Mouse (Mus musculus) stomach, embryonic 15.5 days (tissue): Measurements from ENCODE around the gene Bach2. TPM values are rescaled to one million over a fixed set of nuclear protein-coding genes. Genes with fewer than 3 reads are reported as not detected.

Source experiments
- ATAC-seq: fragments of 200-750 bp; cut with Nextera tagmentation; 2 replicates; pipeline ENCODE4 v1.8.0; 2017; ENCODE audit warnings: low read depth, moderate number of reproducible peaks, moderate TSS enrichment; ENCODE audit not compliant: insufficient read depth, low FRiP score
- H3K27ac ChIP-seq: fragments of 300-500 bp; sonication (generic); 2 replicates; pipeline ENCODE4 v1.5.1; 2015; ENCODE audit warnings: mild to moderate bottlenecking, inconsistent platforms
- H3K27me3 ChIP-seq: fragments of 300-500 bp; sonication (generic); replicated peaks from 2 replicates; pipeline ENCODE4 v1.6.1; 2015; ENCODE audit warnings: inconsistent platforms
- H3K36me3 ChIP-seq: fragments of 300-500 bp; sonication (generic); 2 replicates; pipeline ENCODE4 v1.6.1; 2015; ENCODE audit warnings: inconsistent platforms
- H3K4me1 ChIP-seq: fragments of 300-500 bp; sonication (generic); 2 replicates; pipeline ENCODE4 v1.6.1; 2015; ENCODE audit warnings: inconsistent platforms
- H3K4me2 ChIP-seq: fragments of 300-500 bp; sonication (generic); 2 replicates; pipeline ENCODE4 v1.6.1; 2015; ENCODE audit warnings: mild to moderate bottlenecking, inconsistent platforms
- H3K4me3 ChIP-seq: fragments of 300-500 bp; sonication (generic); replicated peaks from 2 replicates; pipeline ENCODE4 v1.5.1; 2015; ENCODE audit warnings: inconsistent platforms
- H3K9ac ChIP-seq: fragments of 300-500 bp; sonication (generic); 2 replicates; pipeline ENCODE4 v1.6.1; 2015; ENCODE audit warnings: inconsistent platforms
- H3K9me3 ChIP-seq: fragments of 300-500 bp; sonication (generic); 2 replicates; pipeline ENCODE4 v1.6.1; 2016; ENCODE audit warnings: inconsistent platforms
- WGBS: fragments of 180-500 bp; shearing (Covaris S2); methylation state at CpG from one replicate; pipeline ENCODE4 v1.1.7; 2015; 5-methylcytosine and 5-hydroxymethylcytosine counted together
- polyA plus RNA-seq: library from polyadenylated mRNA; unstranded; fragments of >200 nt; fragmentation: Nextera tagmentation; extraction: Ambion mirVana; gene quantifications from 2 replicates; pipeline ENCODE4 v1.2.1, GENCODE M21; 2015

The Bach2 gene
- polyA plus RNA-seq, 1 experiment from 2014 or later: 5.2 TPM

DNA sequence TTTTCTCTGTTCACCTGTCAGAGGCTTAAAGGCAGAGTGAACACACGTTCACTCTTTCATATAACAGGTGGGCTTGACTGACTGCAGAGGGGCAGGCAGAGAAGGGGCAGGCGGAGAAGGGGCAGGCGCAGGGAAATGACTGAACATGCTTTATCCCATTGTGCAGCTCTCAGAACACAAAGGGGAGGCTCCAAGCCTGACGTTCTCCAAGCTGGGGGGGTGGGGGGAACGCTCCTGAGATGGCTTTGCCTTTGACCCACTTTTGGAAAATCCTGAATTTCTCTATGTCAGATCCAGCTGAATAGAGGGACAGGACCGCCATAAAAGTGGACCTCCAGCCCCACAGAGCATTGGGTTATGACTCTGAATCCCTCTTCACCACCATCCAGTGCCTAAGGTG is 194.3 kb downstream of the Bach2 start:
- Histone ChIP-seq H3K4me3 (no peak overlapping the region), H3K4me1 (no peaks in the 10 kb centered on the region), H3K9me3 (no peaks in the 10 kb centered on the region), H3K27me3 (no peaks in the 10 kb centered on the region), H3K27ac (no peak overlapping the region), H3K36me3 (no peaks in the 10 kb centered on the region), H3K9ac (no peak overlapping the region), H3K4me2 (no peak overlapping the region)
- ATAC-seq: no peak
- WGBS: 67% methylated on average over 6 of the region's 6 CpGs

- WGBS: 78% methylated on average over 1 of the region's 1 CpGs
- H3K27ac ChIP-seq: no peak overlapping the region
- no peaks in the 10 kb centered on the region for H3K27me3 ChIP-seq
- no peak for ATAC-seq
- no peak overlapping the region for H3K9ac ChIP-seq
- no peak overlapping the region for H3K4me3 ChIP-seq
- no peak overlapping the region for H3K4me2 ChIP-seq
- no peaks in the 10 kb centered on the region for H3K9me3 ChIP-seq
- H3K36me3 ChIP-seq: no peaks in the 10 kb centered on the region
- no peaks in the 10 kb centered on the region for H3K4me1 ChIP-seq
Measured at GRCm38 (mm10) chr4:32434612-32435011, 196.0 kb downstream of the Bach2 start.

DNA sequence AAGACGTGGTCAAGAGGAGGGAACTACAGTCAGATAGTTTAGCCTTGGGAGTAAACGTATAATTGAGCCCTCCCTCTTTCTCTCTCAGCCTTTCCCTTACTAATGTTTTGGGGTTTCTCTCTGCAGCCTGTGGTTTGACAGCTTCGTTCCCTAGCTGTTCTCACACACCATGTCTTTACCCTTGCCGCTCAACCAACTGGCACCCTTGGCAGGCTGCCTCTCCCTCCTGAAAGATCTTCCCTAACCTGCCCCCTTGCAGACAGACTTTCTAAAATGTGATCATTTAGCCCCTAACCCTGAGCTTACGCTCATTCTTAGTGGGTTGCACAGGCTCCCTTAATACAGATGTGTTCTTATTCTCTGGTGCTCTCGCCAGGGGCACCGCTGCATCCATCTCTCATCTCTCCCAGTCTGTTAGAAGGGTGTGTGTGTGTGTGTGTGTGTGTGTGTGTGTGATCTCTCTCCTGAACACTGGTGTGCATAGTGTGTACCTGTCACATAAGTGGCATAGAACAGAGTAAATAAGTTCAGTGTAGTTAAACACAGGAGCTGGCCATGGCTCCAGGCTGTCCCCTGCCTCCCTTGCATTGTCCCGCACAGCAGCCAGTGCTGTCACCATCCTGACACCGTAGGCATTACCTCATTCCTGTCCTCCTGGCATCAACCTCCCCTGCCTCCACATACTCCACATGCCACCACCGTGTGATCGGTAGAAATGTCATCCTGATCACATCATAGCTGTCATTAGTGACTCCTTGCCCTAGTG is 201.6 kb downstream of the Bach2 start:
- no peak overlapping the region for H3K4me2 ChIP-seq
- H3K9ac ChIP-seq: no peak overlapping the region
- WGBS: 83% methylated on average over 11 of the region's 11 CpGs
- ATAC-seq: no peak
- H3K9me3 ChIP-seq: no peaks in the 10 kb centered on the region
- H3K36me3 ChIP-seq: no peaks in the 10 kb centered on the region
- H3K27ac ChIP-seq: no peak overlapping the region
- no peaks in the 10 kb centered on the region for H3K27me3 ChIP-seq
- H3K4me3 ChIP-seq: no peak overlapping the region
- H3K4me1 ChIP-seq: no peaks in the 10 kb centered on the region

- H3K27ac ChIP-seq: no peak overlapping the region
- no peak overlapping the region for H3K9ac ChIP-seq
- H3K4me3 ChIP-seq: no peak overlapping the region
- H3K36me3 ChIP-seq: no peaks in the 10 kb centered on the region
- no peaks in the 10 kb centered on the region for H3K9me3 ChIP-seq
- WGBS: 80% methylated on average over 6 of the region's 6 CpGs
- ATAC-seq: no peak
- no peak overlapping the region for H3K4me2 ChIP-seq
- no peaks in the 10 kb centered on the region for H3K4me1 ChIP-seq
- no peaks in the 10 kb centered on the region for H3K27me3 ChIP-seq
Measured at GRCm38 (mm10) chr4:32440740-32441072, 202.1 kb downstream of the Bach2 start.

GRCm38 (mm10) chr4:32444671-32445196 is 206.1 kb downstream of the Bach2 start:
- H3K4me2 ChIP-seq: no peak overlapping the region
- no peaks in the 10 kb centered on the region for H3K27me3 ChIP-seq
- H3K9ac ChIP-seq: no peak overlapping the region
- no peak overlapping the region for H3K4me3 ChIP-seq
- no peak for ATAC-seq
- WGBS: 90% methylated on average over 1 of the region's 1 CpGs
- H3K36me3 ChIP-seq: no peaks in the 10 kb centered on the region
- no peaks in the 10 kb centered on the region for H3K4me1 ChIP-seq
- H3K9me3 ChIP-seq: no peaks in the 10 kb centered on the region
- H3K27ac ChIP-seq: no peak overlapping the region

- H3K27me3 ChIP-seq: no peaks in the 10 kb centered on the region
- 91% methylated on average over 3 of the region's 3 CpGs for WGBS
- H3K27ac ChIP-seq: no peak overlapping the region
- H3K4me2 ChIP-seq: no peak overlapping the region
- H3K4me1 ChIP-seq: no peaks in the 10 kb centered on the region
- H3K9ac ChIP-seq: no peak overlapping the region
- no peak for ATAC-seq
- no peaks in the 10 kb centered on the region for H3K9me3 ChIP-seq
- no peak overlapping the region for H3K4me3 ChIP-seq
- no peaks in the 10 kb centered on the region for H3K36me3 ChIP-seq
Measured at GRCm38 (mm10) chr4:32447850-32448249, 209.2 kb downstream of the Bach2 start.

DNA sequence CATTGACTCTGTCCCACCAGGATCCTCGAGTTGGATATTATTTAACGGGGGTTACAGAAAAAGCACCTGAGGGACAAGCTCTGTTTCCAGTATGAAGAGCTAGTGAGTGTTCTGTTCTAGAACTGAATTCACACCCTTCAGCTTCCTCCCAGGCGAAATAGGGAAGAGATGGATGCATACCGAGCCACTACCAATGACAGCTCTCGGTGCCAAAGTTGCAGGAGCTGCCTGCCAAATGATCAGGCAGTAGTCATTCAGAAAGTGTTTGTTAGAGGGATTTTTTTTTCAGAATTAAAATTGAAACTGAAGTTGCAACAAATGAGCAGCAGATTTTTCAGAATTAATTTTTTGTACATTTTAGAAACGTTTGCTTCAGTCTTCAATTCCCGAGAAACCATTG is 223.4 kb downstream of the Bach2 start:
- no peak overlapping the region for H3K9ac ChIP-seq
- no peak overlapping the region for H3K4me3 ChIP-seq
- no peaks in the 10 kb centered on the region; the same call in 1 of the 2 replicates for H3K4me1 ChIP-seq
- no peaks in the 10 kb centered on the region for H3K36me3 ChIP-seq
- no peaks in the 10 kb centered on the region for H3K9me3 ChIP-seq
- no peak overlapping the region for H3K4me2 ChIP-seq
- no peaks in the 10 kb centered on the region for H3K27me3 ChIP-seq
- 80% methylated on average over 7 of the region's 7 CpGs for WGBS
- H3K27ac ChIP-seq: no peak overlapping the region
- no peak for ATAC-seq

- Histone ChIP-seq H3K4me3 (no peak overlapping the region), H3K27ac (no peak overlapping the region), H3K36me3 (no peaks in the 10 kb centered on the region), H3K4me1 (no peaks in the 10 kb centered on the region; the same call in 1 of the 2 replicates), H3K9ac (no peak overlapping the region), H3K9me3 (no peaks in the 10 kb centered on the region), H3K27me3 (no peaks in the 10 kb centered on the region), H3K4me2 (no peak overlapping the region)
- 72% methylated on average over 6 of the region's 6 CpGs for WGBS
- ATAC-seq: no peak
Measured at GRCm38 (mm10) chr4:32463065-32463464, 224.5 kb downstream of the Bach2 start.

- no peak overlapping the region for H3K9ac ChIP-seq
- H3K27ac ChIP-seq: no peak overlapping the region
- no peaks in the 10 kb centered on the region; the same call in 1 of the 2 replicates for H3K4me1 ChIP-seq
- H3K9me3 ChIP-seq: no peaks in the 10 kb centered on the region
- ATAC-seq: no peak
- 65% methylated on average over 6 of the region's 6 CpGs for WGBS
- H3K4me2 ChIP-seq: no peak overlapping the region
- H3K27me3 ChIP-seq: no peaks in the 10 kb centered on the region
- no peak overlapping the region for H3K4me3 ChIP-seq
- no peaks in the 10 kb centered on the region for H3K36me3 ChIP-seq
Measured at GRCm38 (mm10) chr4:32464540-32464939, 225.9 kb downstream of the Bach2 start.

- Histone ChIP-seq H3K27ac (no peak overlapping the region), H3K4me3 (no peak overlapping the region), H3K4me2 (no peak overlapping the region), H3K36me3 (no peaks in the 10 kb centered on the region), H3K27me3 (no peaks in the 10 kb centered on the region), H3K9me3 (no peaks in the 10 kb centered on the region), H3K4me1 (no peaks in the 10 kb centered on the region; the same call in 1 of the 2 replicates), H3K9ac (no peak overlapping the region)
- WGBS: 66% methylated on average over 8 of the region's 8 CpGs
- ATAC-seq: no peak
Measured at GRCm38 (mm10) chr4:32466031-32466430, 227.4 kb downstream of the Bach2 start.

GRCm38 (mm10) chr4:32477977-32478660 is 239.5 kb downstream of the Bach2 start:
- Histone ChIP-seq H3K4me1 (0 out of 2 replicates have a peak, but pooled peaks cover 8% of the 10 kb centered on the region), H3K9me3 (no peaks in the 10 kb centered on the region), H3K27ac (no peak overlapping the region), H3K27me3 (no peaks in the 10 kb centered on the region), H3K4me3 (no peak overlapping the region), H3K4me2 (no peak overlapping the region), H3K9ac (no peak overlapping the region), H3K36me3 (no peaks in the 10 kb centered on the region)
- 80% methylated on average over 6 of the region's 6 CpGs for WGBS
- ATAC-seq: no peak

DNA sequence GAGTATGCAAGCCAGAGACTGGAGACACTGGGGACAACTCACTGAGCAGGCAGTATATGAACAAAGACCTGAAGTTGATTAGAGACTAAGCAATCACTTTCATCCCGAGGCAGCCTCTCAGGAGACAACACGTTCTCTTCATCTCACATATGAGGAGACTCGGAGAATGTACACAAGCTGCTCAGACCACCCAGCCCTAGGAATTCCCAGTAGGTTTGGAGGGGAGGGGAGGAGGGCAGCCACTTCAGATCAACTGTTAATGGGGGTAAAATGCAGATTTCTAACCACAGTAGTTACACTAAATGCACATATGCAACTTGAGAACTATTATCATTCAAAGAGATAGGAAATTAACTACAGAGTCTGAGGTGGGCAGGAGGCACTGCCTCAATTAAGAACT is 240.6 kb downstream of the Bach2 start:
- Histone ChIP-seq H3K9me3 (no peaks in the 10 kb centered on the region), H3K4me2 (no peak overlapping the region), H3K4me1 (0 out of 2 replicates have a peak, but pooled peaks cover 8% of the 10 kb centered on the region), H3K9ac (no peak overlapping the region), H3K27me3 (no peaks in the 10 kb centered on the region), H3K4me3 (no peak overlapping the region), H3K27ac (no peak overlapping the region), H3K36me3 (no peaks in the 10 kb centered on the region)
- 33% methylated on average over 3 of the region's 3 CpGs for WGBS
- ATAC-seq: no peak
